Mouse (Mus musculus) cerebellum, adult 2 months (tissue): Measurements from ENCODE around the gene Rpl6. TPM values are rescaled to one million over a fixed set of nuclear protein-coding genes. Genes with fewer than 3 reads are reported as not detected.

Experiments
- DNase-seq, 2 experiments: peaks; one replicate each; pipeline ENCODE4 v3.0.0; 2021
- H3K27ac ChIP-seq: fragments of 200-500 bp; 2 replicates; pipeline ENCODE4 v1.5.1; 2012; ENCODE audit warnings: low read length, control low read depth, inconsistent platforms; ENCODE audit not compliant: insufficient read depth
- H3K27me3 ChIP-seq: fragments of 200-500 bp; 2 replicates; pipeline ENCODE4 v1.6.1; 2012; ENCODE audit warnings: inconsistent platforms, mild to moderate bottlenecking, low read length, moderate library complexity; ENCODE audit not compliant: control insufficient read depth, insufficient read depth
- H3K4me1 ChIP-seq: fragments of 200-500 bp; 2 replicates; pipeline ENCODE4 v1.6.1; 2011; ENCODE audit warnings: low read length; ENCODE audit not compliant: control insufficient read depth, insufficient read depth
- H3K4me3 ChIP-seq: fragments of 200-500 bp; replicated peaks from 2 replicates; pipeline ENCODE3; 2011; ENCODE audit warnings: mild to moderate bottlenecking, low read depth, low read length, control low read depth; ENCODE audit not compliant: insufficient read depth
- CTCF ChIP-seq: fragments of 200-500 bp; IDR thresholded peaks from 2 replicates; pipeline ENCODE4 v1.5.1; 2011; ENCODE audit warnings: low read depth, mild to moderate bottlenecking, control low read depth, low read length, moderate library complexity, borderline replicate concordance; ENCODE audit not compliant: insufficient read depth
- POLR2A ChIP-seq: fragments of 200-500 bp; IDR thresholded peaks from 2 replicates; pipeline ENCODE4 v1.6.1; 2011; ENCODE audit warnings: low read length, control low read depth, borderline replicate concordance; ENCODE audit not compliant: insufficient read depth
- WGBS: fragments of 180-500 bp; shearing (Covaris S2); methylation state at CpG from one replicate; pipeline ENCODE4 v1.1.7; 2018; 5-methylcytosine and 5-hydroxymethylcytosine counted together
- polyA plus RNA-seq: library from polyadenylated mRNA; depleted of rRNA; stranded (reverse); fragments of >200 nt; gene quantifications from 2 replicates; pipeline ENCODE4 v1.2.3, GENCODE M21; 2012; rRNA removed

The Rpl6 gene
- polyA plus RNA-seq, 1 experiment: 400 TPM

DNA sequence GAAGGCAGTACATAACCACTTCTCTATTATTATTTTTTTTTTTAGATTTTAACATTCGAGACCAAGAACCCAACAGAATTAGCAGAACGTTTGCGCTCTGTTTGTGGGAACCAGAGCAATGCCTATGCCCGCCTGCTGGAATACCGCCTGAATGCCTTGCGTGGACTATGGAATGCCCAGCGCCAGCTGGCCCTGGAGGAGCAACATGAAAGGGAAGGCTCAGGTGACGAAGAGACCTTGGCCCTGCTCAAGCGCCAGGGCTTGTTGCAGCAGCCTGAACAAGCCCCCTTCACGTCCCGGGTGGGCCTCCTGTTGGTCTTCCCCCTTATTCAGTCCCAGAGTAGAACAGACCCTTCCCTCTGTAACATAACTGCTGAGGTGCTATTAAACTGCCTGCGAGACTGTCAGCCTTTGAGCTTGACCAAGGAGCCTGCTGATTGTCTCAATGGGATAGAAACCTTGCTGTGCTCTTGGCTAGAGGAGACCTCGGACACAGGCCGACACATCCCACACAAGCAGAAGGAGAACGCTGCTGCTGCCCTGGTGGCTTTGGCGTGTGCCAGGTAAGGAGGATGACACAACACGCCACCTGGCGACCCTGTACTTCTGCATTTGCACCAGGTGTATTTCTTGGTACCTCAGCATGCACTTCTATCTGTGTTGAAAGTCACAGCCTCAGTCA, 49.7 kb downstream of the Rpl6 start:
- peak; percentile 85 to 91 for DNase-seq
- Histone ChIP-seq H3K4me3 (no peak overlapping the region), H3K27me3 (no peaks in the 10 kb centered on the region), H3K27ac (peak overlapping the region; percentile 76), H3K4me1 (peaks cover 53% of the 10 kb centered on the region)
- TF ChIP-seq CTCF (peak; percentile 58; the same call in 1 of the 2 replicates), POLR2A (no peak)
- WGBS: 13% methylated on average over 18 of the region's 18 CpGs

DNA sequence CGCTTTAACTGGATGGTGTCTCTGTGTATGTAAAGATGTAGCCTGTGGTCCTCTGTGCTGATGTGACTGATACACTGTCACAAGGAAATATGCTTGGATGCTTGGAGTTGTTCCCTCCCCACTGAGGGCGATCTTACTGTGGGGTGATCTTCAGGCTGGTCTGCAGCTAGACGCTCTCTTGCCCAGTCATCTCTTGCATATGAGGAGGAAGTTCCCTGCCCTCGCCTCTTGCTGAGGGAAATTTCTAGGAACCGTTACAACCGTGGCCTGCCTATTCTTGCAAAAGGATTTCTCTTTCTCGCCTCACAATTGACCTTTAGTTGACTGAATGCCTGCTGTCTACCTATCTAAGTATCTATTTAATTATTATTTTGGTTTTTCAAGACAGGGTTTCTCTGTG, 50.7 kb downstream of the Rpl6 start:
- no peak for TF ChIP-seq CTCF
- no peak for TF ChIP-seq POLR2A
- H3K4me3 ChIP-seq: no peak overlapping the region
- no peaks in the 10 kb centered on the region for H3K27me3 ChIP-seq
- H3K4me1 ChIP-seq: peaks cover 54% of the 10 kb centered on the region
- peak overlapping the region; percentile 94 for H3K27ac ChIP-seq
- DNase-seq: no peak
- whole genome bisulfite sequencing: 41% methylated on average over 7 of the region's 7 CpGs

Other genes with a start within 250 kb of the Rpl6 start
- 277 and 287 TPM in 2 replicates for gene Rph3a, start 194.4 kb upstream of the Rpl6 start, polyA plus RNA-seq
- 89.0 and 91.8 TPM in 2 replicates for gene Ptpn11, start 13.1 kb upstream of the Rpl6 start, polyA plus RNA-seq
- 81.2 and 86.4 TPM in 2 replicates for gene Hectd4, start 15.7 kb downstream of the Rpl6 start, polyA plus RNA-seq
- 109 and 120 TPM in 2 replicates for gene Trafd1, start 181.2 kb downstream of the Rpl6 start, polyA plus RNA-seq
- gene Naa25, start 193.5 kb downstream of the Rpl6 start, polyA plus RNA-seq: 19.6 and 21.2 TPM in 2 replicates
- gene Tmem116, start 247.4 kb downstream of the Rpl6 start, polyA plus RNA-seq: 2.8 and 3.7 TPM in 2 replicates
- gene Erp29, start 248.0 kb downstream of the Rpl6 start, polyA plus RNA-seq: 145 TPM in 2 replicates